Mouse (Mus musculus) hindbrain, embryonic 13.5 days (tissue): Measurements from ENCODE around the gene Sp100. TPM values are rescaled to one million over a fixed set of nuclear protein-coding genes. Genes with fewer than 3 reads are reported as not detected.

Experiments used
- ATAC-seq: fragments of 200-750 bp; cut with Nextera tagmentation; 2 replicates; pipeline ENCODE4 v1.8.0; 2017; ENCODE audit warnings: moderate TSS enrichment; ENCODE audit not compliant: low FRiP score
- H3K27ac ChIP-seq: fragments of 300-500 bp; sonication (generic); 2 replicates; pipeline ENCODE4 v1.5.1; 2015; ENCODE audit warnings: inconsistent platforms, mild to moderate bottlenecking, moderate library complexity
- H3K27me3 ChIP-seq: fragments of 300-500 bp; sonication (generic); 2 replicates; pipeline ENCODE4 v1.6.1; 2015; ENCODE audit warnings: mild to moderate bottlenecking, inconsistent platforms
- H3K36me3 ChIP-seq: fragments of 300-500 bp; sonication (generic); 2 replicates; pipeline ENCODE4 v1.6.1; 2015; ENCODE audit warnings: mild to moderate bottlenecking, inconsistent platforms
- H3K4me1 ChIP-seq: fragments of 300-500 bp; sonication (generic); replicated peaks from 2 replicates; pipeline ENCODE4 v1.6.1; 2015; ENCODE audit warnings: inconsistent platforms
- H3K4me2 ChIP-seq: fragments of 300-500 bp; sonication (generic); 2 replicates; pipeline ENCODE4 v1.6.1; 2015; ENCODE audit warnings: inconsistent platforms, mild to moderate bottlenecking, moderate library complexity
- H3K4me3 ChIP-seq: fragments of 300-500 bp; sonication (generic); 2 replicates; pipeline ENCODE4 v1.5.1; 2015; ENCODE audit warnings: mild to moderate bottlenecking, inconsistent platforms
- H3K9ac ChIP-seq: fragments of 300-500 bp; sonication (generic); 2 replicates; pipeline ENCODE4 v1.6.1; 2015; ENCODE audit warnings: mild to moderate bottlenecking, inconsistent platforms
- H3K9me3 ChIP-seq: fragments of 300-500 bp; sonication (generic); 2 replicates; pipeline ENCODE4 v1.6.1; 2016; ENCODE audit warnings: inconsistent platforms
- WGBS: fragments of 180-500 bp; shearing (Covaris S2); methylation state at CpG from one replicate; pipeline ENCODE4 v1.1.7; 2015; 5-methylcytosine and 5-hydroxymethylcytosine counted together
- microRNA-seq: library from miRNA; unstranded; fragments of <30 nt; microRNA quantifications from one replicate; pipeline ENCODE4, GENCODE M21; 2016
- polyA plus RNA-seq: library from polyadenylated mRNA; unstranded; fragments of >200 nt; fragmentation: Nextera tagmentation; extraction: Ambion mirVana; gene quantifications from 2 replicates; pipeline ENCODE4 v1.2.1, GENCODE M21; 2015

Sp100 gene
- polyA plus RNA-seq, 1 experiment from 2014 or later = 0.57 TPM

- WGBS = 82% methylated on average over 6 of the region's 6 CpGs
Observed at GRCm38 (mm10) chr1:85757531-85758230, 107.9 kb downstream of the Sp100 start.

GRCm38 (mm10) chr1:85758231-85758968 is 108.6 kb downstream of the Sp100 start:
- no peak overlapping the region for H3K4me2 ChIP-seq
- ATAC-seq = no peak
- H3K4me1 ChIP-seq = peaks cover 7% of the 10 kb centered on the region; the same call in 1 of the 2 replicates
- H3K27me3 ChIP-seq = no peaks in the 10 kb centered on the region
- no peak overlapping the region for H3K27ac ChIP-seq
- H3K36me3 ChIP-seq = no peaks in the 10 kb centered on the region
- no peak overlapping the region for H3K9ac ChIP-seq
- no peaks in the 10 kb centered on the region for H3K9me3 ChIP-seq
- H3K4me3 ChIP-seq = no peak overlapping the region
- WGBS = 30% methylated on average over 14 of the region's 14 CpGs

More at GRCm38 (mm10) chr1:85757531-85758230, 107.9 kb downstream of the Sp100 start:
- Histone ChIP-seq H3K4me3 (no peak overlapping the region), H3K9me3 (no peaks in the 10 kb centered on the region), H3K4me1 (peaks cover 7% of the 10 kb centered on the region; the same call in 1 of the 2 replicates), H3K36me3 (no peaks in the 10 kb centered on the region), H3K4me2 (no peak overlapping the region), H3K27me3 (no peaks in the 10 kb centered on the region), H3K27ac (no peak overlapping the region), H3K9ac (no peak overlapping the region)
- ATAC-seq = no peak

GRCm38 (mm10) chr1:85758969-85759293 is 109.1 kb downstream of the Sp100 start:
- Histone ChIP-seq H3K9ac (no peak overlapping the region), H3K27me3 (no peaks in the 10 kb centered on the region), H3K4me2 (no peak overlapping the region), H3K4me3 (no peak overlapping the region), H3K36me3 (no peaks in the 10 kb centered on the region), H3K9me3 (no peaks in the 10 kb centered on the region), H3K27ac (no peak overlapping the region), H3K4me1 (peaks cover 7% of the 10 kb centered on the region; the same call in 1 of the 2 replicates)
- no peak for ATAC-seq
- WGBS = 11% methylated on average over 1 of the region's 1 CpGs

Small RNA genes within 50 kb of the gene (microRNA-seq; reads per million reads assigned to microRNA genes)
- not detected for gene Mir8096

Other genes starting within 250 kb of the Sp100 start
- gene G530012D18Rik, start 74.3 kb upstream of the Sp100 start, polyA plus RNA-seq = not detected in 2 replicates
- 0.80 and 0.91 TPM in 2 replicates for gene Sp110, start 51.2 kb upstream of the Sp100 start, polyA plus RNA-seq
- gene Sp140, start 49.6 kb upstream of the Sp100 start, polyA plus RNA-seq = 0.27 and 0.49 TPM in 2 replicates
- gene A630001G21Rik, start 128.7 kb downstream of the Sp100 start, polyA plus RNA-seq = 0.65 and 0.66 TPM in 2 replicates
- gene Cab39, start 143.5 kb downstream of the Sp100 start, polyA plus RNA-seq = 49.6 and 52.8 TPM in 2 replicates
- gene Itm2c, start 244.3 kb downstream of the Sp100 start, polyA plus RNA-seq = 166 and 167 TPM in 2 replicates